Mouse (Mus musculus) stomach, postnatal 0 days (tissue): ENCODE data around the gene Gm10974.

Source experiments
- CTCF ChIP-seq: IDR thresholded peaks from 2 replicates; pipeline ENCODE4 v1.5.1; 2016; ENCODE audit warnings: antibody characterized with exemption, low read depth, mild to moderate bottlenecking, moderate library complexity
- EP300 ChIP-seq: optimal IDR thresholded peaks from 2 replicates; pipeline ENCODE3; 2016; ENCODE audit warnings: antibody characterized with exemption

GRCm38 (mm10) chr7:66355791-66356522, 9.7 kb upstream of the Gm10974 start:
- TF ChIP-seq EP300 (no peak), CTCF (no peak)
